Mouse (Mus musculus): ENCODE data around the gene Gpbp1l1. TPM values are rescaled to one million over a fixed set of nuclear protein-coding genes. Genes with fewer than 3 reads are reported as not detected.
A peak's percentile ranks its signal among the peaks of the same experiment; 100 is the strongest.

Gpbp1l1 gene
- polyA plus RNA-seq, 1 experiment from 2014 or later, result 34.2 TPM

DNA sequence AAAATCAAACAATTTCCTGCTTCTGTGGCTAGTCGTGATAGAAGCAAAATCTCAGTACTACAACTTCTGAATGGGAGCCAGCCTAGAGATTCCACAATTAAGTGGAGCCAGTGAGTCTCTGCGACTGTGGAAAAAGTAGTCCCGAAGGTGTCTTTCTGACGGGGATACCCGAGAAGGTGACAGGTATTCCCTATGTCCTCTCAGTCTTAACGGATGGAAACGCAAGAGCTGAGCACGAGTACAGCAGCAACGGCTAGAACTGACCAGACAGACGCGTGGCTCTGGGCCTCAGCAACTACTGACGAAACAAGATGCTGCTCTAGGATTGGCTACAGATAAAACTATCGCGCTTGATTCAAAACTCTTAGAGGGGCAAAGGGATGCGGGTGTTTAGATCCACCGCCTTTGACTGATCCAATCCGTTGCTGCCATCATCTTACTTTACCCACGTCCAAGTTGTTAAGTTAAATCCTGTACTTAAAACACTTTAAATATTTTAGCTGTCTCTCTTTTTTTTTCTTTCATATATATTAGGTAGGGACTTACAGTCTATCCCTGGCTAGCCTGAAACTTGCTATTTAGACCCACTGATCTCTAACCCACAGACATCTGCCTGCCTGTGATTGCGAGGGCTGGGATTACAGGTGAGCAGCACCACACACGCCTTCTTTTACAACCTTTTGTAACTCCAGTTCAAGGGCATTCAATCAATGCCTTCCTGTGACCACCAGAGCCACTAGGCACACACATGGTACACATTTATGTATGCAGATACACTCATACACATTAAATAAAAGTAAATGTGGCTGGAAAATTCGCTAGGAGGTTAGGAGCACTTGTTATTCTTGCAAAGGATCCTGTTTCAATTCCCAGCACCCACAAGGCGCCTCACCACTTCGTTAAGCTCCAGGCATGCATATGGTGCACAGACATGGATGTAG lies 70.5 kb downstream of the Gpbp1l1 start, which contains the start of gene Nasp:
Gene Nasp, minus strand, starts transcription at position 220 of the 941 bp plus-strand sequence.
- peak; percentile 92 for ATAC-seq
- H3K9ac ChIP-seq (replicated peaks; ENCODE audit: low read depth), result peak within 1 kb of the TSS; percentile 68
- TF ChIP-seq EP300 (IDR thresholded peaks at IDR 0.05) (no peak), CTCF (IDR thresholded peaks at IDR 0.05) (no peak)
- H3K27me3 ChIP-seq (replicated peaks; ENCODE audit: insufficient read depth, low read length), result no peaks in the 10 kb centered on the region
- peak; percentile 95 for DNase-seq (ENCODE audit: low spot score)
- H3K36me3 ChIP-seq (ENCODE audit: insufficient read depth, low read length), result no peaks in the 10 kb centered on the region
- peak within 1 kb of the TSS; percentile 99 for H3K4me3 ChIP-seq (ENCODE audit: low read depth, low read length)
- H3K4me2 ChIP-seq (replicated peaks; ENCODE audit: low read depth, low read length), result peak within 1 kb of the TSS; percentile 55
- 8% methylated on average over 23 of the region's 23 CpGs for WGBS
- H3K9me3 ChIP-seq (ENCODE audit: low read length), result no peaks in the 10 kb centered on the region
- H3K4me1 ChIP-seq (ENCODE audit: insufficient read depth, low read depth, low read length), result no peaks in the 10 kb centered on the region
- H3K27ac ChIP-seq (ENCODE audit: low read length), result peak within 1 kb of the TSS; percentile 92

DNA sequence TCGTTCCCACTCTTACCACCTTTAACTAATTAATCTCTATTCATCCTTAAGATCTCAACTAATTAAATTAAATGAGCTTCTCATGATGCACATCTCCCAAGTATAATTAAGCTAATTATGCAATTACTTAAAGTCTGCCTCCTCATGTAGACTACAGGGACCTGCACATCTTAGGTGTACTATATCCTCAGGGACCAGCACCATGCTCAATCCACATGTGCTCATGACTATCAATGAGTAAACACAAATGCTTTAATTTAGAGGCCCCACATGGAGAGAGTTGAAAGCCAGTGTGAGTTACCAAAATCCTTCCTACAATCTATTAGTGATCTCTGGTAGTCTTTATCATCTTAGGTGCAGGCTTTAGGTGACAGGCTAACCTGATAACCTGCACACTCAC lies 77.7 kb downstream of the Gpbp1l1 start:
- H3K27ac ChIP-seq (ENCODE audit: low read length), result no peak overlapping the region
- no peaks in the 10 kb centered on the region for H3K27me3 ChIP-seq (replicated peaks; ENCODE audit: insufficient read depth, low read length)
- ATAC-seq (no peak), DNase-seq (ENCODE audit: low spot score) (no peak)
- 94% methylated on average over 1 of the region's 1 CpGs for WGBS
- no peak overlapping the region for H3K4me2 ChIP-seq (replicated peaks; ENCODE audit: low read depth, low read length)
- TF ChIP-seq CTCF (IDR thresholded peaks at IDR 0.05), result no peak
- no peak for TF ChIP-seq EP300 (IDR thresholded peaks at IDR 0.05)
- no peak overlapping the region for H3K9ac ChIP-seq (replicated peaks; ENCODE audit: low read depth)
- no peaks in the 10 kb centered on the region for H3K4me1 ChIP-seq (ENCODE audit: insufficient read depth, low read depth, low read length)
- H3K9me3 ChIP-seq (ENCODE audit: low read length), result no peaks in the 10 kb centered on the region
- peaks cover 30% of the 10 kb centered on the region for H3K36me3 ChIP-seq (ENCODE audit: insufficient read depth, low read length)
- no peak overlapping the region for H3K4me3 ChIP-seq (ENCODE audit: low read depth, low read length)

DNA sequence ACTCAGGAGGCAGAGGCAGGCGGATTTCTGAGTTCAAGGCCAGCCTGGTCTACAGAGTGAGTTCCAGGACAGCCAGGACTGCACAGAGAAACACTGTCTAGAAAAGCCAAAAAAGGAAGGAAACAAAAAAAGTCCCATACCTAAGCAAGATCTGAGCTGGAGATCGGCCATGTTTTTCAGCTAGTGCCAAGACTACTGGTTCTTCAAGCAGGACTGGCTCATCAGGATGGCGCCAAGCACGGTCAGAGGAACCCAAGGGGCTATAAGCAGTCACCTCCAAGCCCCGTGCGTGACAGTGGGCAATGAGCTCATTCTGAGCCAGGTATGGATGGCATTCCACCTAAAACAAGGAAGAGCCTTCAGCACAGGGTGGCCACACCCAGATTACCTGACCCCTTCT lies 81.4 kb downstream of the Gpbp1l1 start:
- Histone ChIP-seq H3K4me3 (ENCODE audit: low read depth, low read length) (no peak overlapping the region), H3K36me3 (ENCODE audit: insufficient read depth, low read length) (peaks cover 48% of the 10 kb centered on the region), H3K4me1 (ENCODE audit: insufficient read depth, low read depth, low read length) (no peaks in the 10 kb centered on the region), H3K9ac (replicated peaks; ENCODE audit: low read depth) (no peak overlapping the region), H3K4me2 (replicated peaks; ENCODE audit: low read depth, low read length) (no peak overlapping the region), H3K27me3 (replicated peaks; ENCODE audit: insufficient read depth, low read length) (no peaks in the 10 kb centered on the region), H3K9me3 (ENCODE audit: low read length) (no peaks in the 10 kb centered on the region), H3K27ac (ENCODE audit: low read length) (no peak overlapping the region)
- 88% methylated on average over 6 of the region's 6 CpGs for WGBS
- no peak for ATAC-seq
- TF ChIP-seq EP300 (IDR thresholded peaks at IDR 0.05) (no peak), CTCF (IDR thresholded peaks at IDR 0.05) (no peak)
- no peak for DNase-seq (ENCODE audit: low spot score)

DNA sequence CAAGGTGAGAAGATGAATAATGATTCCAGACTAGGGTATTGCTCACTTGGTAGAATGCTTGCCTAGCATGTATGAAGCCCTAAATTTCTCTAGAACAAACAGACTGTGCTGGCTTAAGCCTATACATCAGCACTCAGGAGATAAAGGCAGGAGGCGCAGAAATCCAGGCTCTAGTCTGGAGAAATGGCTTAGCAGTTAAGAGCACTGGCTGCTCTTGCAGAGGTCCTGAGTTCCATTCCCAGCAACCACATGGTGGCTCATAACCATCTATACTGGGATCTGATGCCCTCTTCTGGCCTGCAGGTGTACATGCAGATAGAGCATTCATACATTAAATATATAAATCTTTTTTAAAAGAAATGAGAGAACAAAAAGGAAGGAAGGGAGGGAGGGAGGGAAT lies 84.6 kb downstream of the Gpbp1l1 start:
- H3K36me3 ChIP-seq (ENCODE audit: insufficient read depth, low read length), result peaks cover 38% of the 10 kb centered on the region
- H3K27me3 ChIP-seq (replicated peaks; ENCODE audit: insufficient read depth, low read length), result no peaks in the 10 kb centered on the region
- 0 out of 2 replicates have a peak, but pooled peaks cover 7% of the 10 kb centered on the region for H3K4me1 ChIP-seq (ENCODE audit: insufficient read depth, low read depth, low read length)
- H3K9me3 ChIP-seq (ENCODE audit: low read length), result no peaks in the 10 kb centered on the region
- no peak overlapping the region for H3K4me2 ChIP-seq (replicated peaks; ENCODE audit: low read depth, low read length)
- DNase-seq (ENCODE audit: low spot score) (no peak), ATAC-seq (no peak)
- no peak overlapping the region for H3K27ac ChIP-seq (ENCODE audit: low read length)
- H3K9ac ChIP-seq (replicated peaks; ENCODE audit: low read depth), result no peak overlapping the region
- TF ChIP-seq CTCF (IDR thresholded peaks at IDR 0.05) (peak; percentile 55), EP300 (IDR thresholded peaks at IDR 0.05) (no peak)
- H3K4me3 ChIP-seq (ENCODE audit: low read depth, low read length), result no peak overlapping the region
- 100% methylated on average over 1 of the region's 1 CpGs for WGBS

Other genes with a start within 250 kb of the Gpbp1l1 start
- 5.9 and 7.1 TPM in 2 replicates for gene Mast2, start 93.5 kb upstream of the Gpbp1l1 start, polyA plus RNA-seq (2015; fragmentation: Nextera tagmentation; extraction: Ambion mirVana)
- gene Ipp, start 50.1 kb upstream of the Gpbp1l1 start, polyA plus RNA-seq (2015; fragmentation: Nextera tagmentation; extraction: Ambion mirVana), result 6.7 and 7.4 TPM in 2 replicates
- 10.3 and 10.7 TPM in 2 replicates for gene Tmem69, start 1.7 kb upstream of the Gpbp1l1 start, polyA plus RNA-seq (2015; fragmentation: Nextera tagmentation; extraction: Ambion mirVana)
- gene Ccdc17, start 39.0 kb downstream of the Gpbp1l1 start, polyA plus RNA-seq (2015; fragmentation: Nextera tagmentation; extraction: Ambion mirVana), result 46.2 and 47.5 TPM in 2 replicates
- gene Nasp, start 70.3 kb downstream of the Gpbp1l1 start, polyA plus RNA-seq (2015; fragmentation: Nextera tagmentation; extraction: Ambion mirVana), result 22.5 and 24.5 TPM in 2 replicates
- gene Akr1a1, start 94.0 kb downstream of the Gpbp1l1 start, polyA plus RNA-seq (2015; fragmentation: Nextera tagmentation; extraction: Ambion mirVana), result 699 and 734 TPM in 2 replicates
- 1,065 and 1,091 TPM in 2 replicates for gene Prdx1, start 127.9 kb downstream of the Gpbp1l1 start, polyA plus RNA-seq (2015; fragmentation: Nextera tagmentation; extraction: Ambion mirVana)
- 6.9 and 7.1 TPM in 2 replicates for gene Mmachc, start 150.7 kb downstream of the Gpbp1l1 start, polyA plus RNA-seq (2015; fragmentation: Nextera tagmentation; extraction: Ambion mirVana)
- gene Ccdc163, start 150.9 kb downstream of the Gpbp1l1 start, polyA plus RNA-seq (2015; fragmentation: Nextera tagmentation; extraction: Ambion mirVana), result 17.3 and 21.9 TPM in 2 replicates
- 4.0 and 4.3 TPM in 2 replicates for gene Tesk2, start 163.3 kb downstream of the Gpbp1l1 start, polyA plus RNA-seq (2015; fragmentation: Nextera tagmentation; extraction: Ambion mirVana)
- 19.6 and 20.7 TPM in 2 replicates for gene Toe1, start 250.0 kb downstream of the Gpbp1l1 start, polyA plus RNA-seq (2015; fragmentation: Nextera tagmentation; extraction: Ambion mirVana)

Measured in lung, postnatal 0 days (tissue).